Mouse (Mus musculus): Measurements from ENCODE around the gene Aida.
"Not testable (repeated sequence)": the region's sequence is repeated elsewhere in the genome, so short reads cannot be mapped to it uniquely, and the experiment has no call there.

The Aida gene

DNA sequence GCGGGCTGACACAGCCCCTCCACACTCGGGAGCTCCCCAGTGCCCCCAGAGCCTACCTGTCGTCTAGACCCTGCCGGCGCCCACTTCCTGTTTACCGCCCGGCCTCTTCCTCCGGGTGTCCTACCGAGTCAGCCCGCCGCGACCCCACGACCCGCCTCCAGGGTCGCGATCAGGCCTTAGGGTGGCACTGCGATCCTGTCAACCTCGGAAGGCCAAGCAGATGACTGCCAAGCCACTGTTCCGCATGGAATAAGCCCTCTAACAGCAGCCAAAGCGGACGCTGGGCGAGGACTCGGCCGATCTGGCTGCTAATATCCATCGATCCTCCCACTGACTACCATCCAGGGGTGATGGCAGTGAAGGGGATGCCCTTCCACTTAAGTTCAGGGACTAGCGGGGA, at the start of gene Aida:
Aida (plus strand) TSS at position 126 of the 400 bp plus-strand sequence.
- no peak for DNase-seq

DNA sequence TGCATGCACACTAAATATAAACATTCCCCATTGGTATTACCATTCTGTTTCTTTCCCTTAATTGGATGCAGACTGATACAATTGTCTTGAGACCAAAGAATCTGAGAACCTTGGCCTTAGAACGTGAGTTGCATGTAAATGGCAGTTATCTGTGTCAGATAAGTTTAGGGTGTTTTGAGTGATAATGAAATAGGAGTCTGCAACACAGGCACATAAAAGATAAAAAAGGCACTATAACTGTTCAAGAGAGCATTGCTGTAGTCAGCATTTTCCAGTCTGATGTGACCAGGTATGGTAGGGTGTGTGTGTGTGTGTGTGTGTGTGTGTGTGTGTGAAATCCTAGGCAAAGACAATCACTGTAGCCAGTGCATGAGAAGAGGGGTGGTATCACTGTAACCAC, 48.2 kb upstream of the Aida start:
- no peak for DNase-seq

DNA sequence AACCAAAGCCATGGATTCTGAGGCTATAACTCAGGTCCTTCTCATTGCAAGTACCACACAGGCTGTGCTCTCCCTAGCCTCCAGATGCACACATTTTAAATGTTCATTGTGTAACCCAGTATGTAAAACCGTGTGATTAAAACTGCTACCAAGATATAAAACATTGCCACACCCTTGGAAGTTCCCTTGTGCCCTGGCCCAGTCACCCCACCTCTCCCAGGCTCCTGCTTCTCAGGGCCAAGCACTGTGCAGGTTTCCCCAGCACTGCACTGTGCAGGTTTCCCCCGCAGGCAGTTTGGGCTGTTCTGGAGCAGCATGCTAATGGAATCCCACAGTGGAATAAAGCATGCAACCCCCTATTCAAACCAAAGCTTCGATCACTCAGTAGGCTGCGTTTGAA, 45.8 kb upstream of the Aida start:
- DNase-seq = no peak

DNA sequence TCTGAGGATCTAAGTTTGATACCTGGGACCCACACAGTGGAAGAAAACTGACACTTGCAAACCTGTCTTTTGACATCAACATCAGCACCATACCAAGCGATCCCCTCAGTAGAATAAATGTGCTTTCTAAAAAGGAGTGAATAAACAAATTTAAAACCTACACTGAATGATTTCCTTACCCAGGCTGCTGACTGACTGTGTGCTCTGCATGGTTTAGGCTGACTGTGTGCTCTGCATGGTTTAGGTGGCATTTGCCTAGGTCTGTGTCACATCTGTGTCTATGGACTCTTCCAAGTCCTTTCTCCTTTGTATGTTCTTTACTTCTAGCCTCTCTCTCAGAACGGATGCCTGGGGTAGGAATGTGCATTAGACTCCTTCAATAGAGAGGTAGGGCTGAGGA, 44.6 kb upstream of the Aida start:
- no peak for DNase-seq

DNA sequence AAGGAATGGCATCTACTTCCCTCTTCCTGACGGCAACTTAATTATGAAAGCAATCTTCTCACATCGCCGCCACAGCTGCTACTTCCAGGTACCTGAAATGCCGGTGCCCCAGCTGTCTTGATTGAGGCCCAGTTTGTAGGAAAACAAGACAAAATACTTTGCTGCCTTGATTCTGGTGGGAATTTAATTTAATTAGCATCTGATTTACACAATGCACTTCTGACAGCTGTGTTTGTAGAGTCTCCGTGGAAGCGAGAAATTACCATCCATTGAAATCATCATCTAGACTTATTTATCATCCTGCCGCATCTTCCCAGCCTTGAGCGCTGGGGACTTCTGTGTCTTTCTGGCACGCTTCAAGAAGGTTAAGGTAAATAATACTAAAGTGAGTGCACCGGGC, 43.8 kb upstream of the Aida start:
- no peak for DNase-seq

DNA sequence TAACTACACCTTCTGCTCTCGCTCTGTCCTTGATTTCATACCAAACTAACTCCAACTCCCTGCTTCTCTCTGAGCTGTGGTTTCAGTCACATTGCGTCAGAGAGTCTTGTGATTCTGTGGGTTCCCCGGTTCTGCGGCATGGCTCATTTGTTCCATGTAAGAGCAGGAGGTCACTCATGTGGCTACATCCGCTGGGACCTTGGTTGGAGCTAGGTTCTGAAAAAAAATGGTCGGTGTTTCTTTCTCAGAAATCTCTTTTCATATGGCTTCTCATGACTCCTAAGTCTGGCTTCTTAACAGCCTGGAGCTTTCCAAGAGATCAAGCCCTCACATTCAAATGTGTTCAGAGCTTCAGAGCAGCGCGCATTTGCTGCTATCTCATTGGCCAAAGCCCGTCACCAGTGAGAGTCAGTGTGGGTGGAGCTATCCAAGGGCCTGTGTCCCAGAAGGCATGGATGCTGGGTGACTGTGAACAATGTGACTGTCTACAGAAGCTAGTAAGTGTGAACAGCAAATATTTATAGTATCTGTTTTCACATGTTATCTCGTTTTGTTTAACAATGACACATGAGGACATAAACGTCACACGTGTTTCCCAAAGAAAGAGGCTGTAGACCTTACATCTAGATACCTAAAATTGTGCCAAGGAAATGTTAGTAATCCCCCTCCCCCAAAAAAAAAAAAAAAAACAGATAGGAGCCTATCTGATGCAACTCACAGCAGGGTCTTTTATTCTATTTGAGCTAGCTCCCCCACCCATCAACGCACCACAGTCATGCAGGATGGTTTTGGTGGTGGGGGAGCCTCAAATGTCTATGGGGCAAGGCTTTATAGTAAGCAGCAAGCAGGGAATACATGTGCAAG, 32.0 kb upstream of the Aida start:
- DNase-seq = peak; percentile 20

DNA sequence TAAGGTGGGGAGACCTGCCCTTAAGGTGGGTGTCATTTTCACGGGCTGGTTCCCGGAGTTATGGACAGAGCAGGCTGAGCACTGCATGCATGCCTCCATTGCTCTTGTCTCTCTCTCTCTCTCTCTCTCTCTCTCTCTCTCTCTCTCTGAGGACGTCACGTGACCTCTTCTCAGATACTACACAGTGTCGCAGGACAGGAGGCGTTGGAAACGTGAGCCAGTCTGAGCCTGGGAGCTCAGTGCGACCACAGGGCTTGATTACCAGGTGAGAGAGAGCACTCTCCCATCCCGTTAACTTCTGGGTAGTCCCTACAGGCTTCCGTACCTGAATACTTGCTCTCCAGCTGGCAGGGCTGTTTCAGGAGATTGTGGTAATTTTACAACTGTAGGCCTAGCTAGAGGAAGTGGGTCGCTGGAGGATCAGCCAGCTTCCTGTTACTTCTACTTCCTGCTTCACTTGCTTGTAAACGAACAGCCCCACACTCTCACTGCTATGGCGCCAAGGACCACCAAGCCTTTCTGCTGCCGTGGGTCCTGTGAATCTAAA, 30.4 kb upstream of the Aida start:
- no peak for DNase-seq

DNA sequence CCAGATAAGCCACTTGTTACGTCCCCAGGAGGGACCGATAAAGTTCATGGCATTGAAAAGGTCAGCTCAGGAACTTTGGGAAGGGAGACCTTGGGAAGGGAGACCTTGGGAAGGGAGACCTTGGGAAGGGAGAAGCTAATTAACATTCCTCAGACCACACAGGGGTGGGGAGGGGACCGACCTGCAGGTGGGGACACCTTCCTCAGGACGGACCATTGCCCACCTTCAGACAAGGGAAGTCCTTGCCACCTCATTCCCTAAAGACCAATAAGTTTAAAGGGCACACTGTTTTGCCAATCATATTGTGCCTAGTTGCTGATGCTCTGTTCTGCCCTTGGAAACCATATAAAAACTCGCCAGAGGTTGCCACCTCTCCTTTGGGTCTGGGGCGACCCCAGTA, 28.7 kb upstream of the Aida start:
- DNase-seq = no peak

DNA sequence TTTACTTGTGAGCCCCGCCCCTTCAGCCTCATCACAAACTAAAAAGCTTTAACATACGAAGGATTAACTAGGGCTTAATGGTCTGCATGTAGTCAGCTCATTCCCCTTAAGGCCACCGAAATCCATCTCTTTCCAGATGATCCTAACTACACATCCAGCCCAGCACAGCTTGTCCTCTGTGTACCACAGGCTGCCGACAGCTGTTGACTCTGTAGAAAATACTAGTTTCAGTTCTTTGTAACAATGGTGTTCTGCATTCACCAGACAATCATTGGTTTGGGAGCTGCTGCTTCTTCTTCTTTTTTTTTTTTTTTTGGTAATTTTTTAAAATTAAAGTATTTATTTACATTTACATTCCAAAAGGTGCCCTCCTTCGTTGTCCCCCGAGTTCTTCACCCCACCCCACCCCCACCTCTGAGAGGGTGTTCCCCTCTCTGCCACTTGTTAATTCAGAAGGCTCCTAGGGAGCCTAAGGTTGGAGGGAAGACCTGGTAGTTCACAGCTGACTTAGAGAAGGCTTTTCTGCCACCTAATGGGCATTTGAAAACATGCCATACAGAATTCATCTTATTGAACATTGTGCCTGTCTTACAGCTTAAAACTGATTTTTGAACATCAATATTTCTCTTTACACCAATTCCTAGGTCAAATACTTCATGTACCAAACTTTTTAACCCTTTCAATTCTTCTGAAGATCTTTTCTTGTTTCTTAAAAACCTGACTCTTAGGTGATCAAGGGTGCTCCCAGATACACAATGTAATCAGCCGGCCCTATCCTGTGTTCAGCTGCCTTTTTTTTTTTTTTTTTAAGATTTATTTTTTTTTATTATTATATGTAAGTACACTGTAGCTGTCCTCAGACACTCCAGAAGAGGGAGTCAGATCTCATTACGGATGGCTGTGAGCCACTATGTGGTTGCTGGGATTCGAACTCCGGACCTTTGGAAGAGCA, 23.2 kb upstream of the Aida start:
- DNase-seq = peak; percentile 67

DNA sequence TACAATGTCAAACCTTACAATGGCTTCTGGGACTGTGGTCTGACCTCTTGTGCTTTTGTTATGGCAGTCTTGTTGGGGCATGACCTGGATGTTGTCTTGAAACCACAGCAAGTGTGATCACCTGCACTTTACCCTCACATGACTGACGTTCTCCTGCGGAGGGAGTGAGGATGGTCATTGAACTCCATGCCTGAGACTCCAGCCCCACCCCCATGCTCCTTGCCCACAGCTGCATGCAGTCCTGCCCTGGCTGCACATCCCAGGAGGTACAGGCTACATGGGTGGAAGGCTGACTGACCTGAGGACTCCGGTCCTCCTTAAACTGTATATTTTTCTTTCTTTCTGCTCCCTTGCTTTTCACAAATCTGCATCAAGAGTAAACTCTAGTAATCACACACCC, 22.0 kb upstream of the Aida start:
- no peak for DNase-seq

DNA sequence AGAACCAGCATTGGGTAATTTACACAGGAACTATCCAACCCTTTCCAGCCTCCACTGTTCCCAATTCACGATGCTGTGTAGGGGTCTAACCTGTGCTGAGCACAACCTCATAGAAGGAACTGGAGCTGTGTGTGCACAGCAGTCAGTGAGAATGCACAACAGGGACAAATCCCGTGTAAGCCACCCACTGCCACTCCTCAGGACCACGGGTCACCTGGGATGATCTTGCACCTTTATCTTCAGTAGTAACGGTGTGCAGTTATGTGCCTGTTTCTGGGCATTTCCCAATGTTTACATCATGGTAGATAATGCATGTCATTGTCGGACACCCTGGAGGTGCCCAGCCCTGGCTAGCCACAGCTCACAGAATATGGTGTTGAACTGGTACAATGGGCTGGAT, 20.6 kb upstream of the Aida start:
- DNase-seq = no peak

DNA sequence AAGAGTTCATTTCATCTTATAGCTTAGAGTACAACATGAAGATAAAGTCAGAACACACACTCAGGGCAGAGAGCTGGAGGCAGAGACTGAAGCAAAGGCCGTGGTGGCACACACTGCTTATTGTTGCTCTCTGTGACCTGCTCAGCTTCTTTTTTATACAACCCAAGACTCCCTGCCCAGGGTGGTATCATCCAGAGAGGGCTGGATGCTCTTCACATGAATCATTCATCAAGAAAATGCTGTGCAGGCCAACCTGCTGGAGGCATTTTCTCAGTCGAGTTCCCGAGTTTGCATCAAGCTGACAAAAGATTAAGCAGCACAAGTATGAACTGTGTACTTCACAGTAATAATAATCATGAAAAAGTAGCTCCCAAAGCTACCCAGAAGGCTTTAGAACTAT, 8.0 kb upstream of the Aida start:
- DNase-seq = no peak

DNA sequence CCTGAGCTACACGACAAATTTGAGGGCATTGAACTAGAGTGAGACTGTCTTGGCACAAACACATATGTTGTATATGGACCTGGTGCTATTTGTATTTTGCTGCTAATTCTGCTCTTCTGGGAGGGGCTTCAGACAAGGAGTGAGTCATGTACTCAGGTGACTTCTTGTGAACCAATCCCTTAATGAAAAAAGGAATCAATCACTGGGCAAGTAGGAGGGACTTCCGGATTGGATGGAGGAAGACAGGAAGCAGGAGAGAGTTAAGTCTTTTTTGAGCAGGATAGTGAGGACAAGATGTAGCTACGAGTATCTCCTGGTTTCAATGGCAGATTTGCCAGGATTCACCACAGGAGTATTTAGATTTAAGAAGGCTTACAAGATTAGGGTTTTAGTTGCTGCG, 6.8 kb upstream of the Aida start:
- DNase-seq = no peak

DNA sequence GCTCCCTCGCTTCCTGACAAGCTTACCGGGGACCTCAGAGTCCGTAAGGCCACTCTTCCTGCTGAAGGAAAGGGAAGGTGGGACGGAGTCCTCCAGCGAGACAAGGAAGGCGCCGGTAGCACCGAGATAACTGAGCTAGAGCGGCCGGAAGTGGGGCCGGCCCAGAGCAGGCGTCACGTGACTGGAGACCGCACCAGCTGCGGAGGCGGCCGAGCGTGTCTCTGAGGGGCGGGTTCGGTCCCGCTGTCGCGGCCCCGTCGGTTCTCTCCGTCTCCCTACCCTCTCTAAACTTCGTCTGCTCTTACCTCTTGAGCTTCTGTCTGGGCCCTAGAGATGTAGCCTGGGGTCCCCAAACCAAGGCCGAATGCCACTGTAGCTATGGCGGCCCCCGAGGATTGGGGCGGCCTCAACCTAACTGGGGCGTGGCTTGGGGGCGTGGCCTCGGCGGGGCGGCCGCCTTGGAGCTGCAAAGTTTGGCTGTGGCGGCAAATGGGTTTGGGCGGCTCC, 540 bp downstream of the Aida start, which contains the start of gene Brox:
Brox (minus strand) TSS at position 393 of the 507 bp plus-strand sequence.
- DNase-seq = peak; percentile 96

DNA sequence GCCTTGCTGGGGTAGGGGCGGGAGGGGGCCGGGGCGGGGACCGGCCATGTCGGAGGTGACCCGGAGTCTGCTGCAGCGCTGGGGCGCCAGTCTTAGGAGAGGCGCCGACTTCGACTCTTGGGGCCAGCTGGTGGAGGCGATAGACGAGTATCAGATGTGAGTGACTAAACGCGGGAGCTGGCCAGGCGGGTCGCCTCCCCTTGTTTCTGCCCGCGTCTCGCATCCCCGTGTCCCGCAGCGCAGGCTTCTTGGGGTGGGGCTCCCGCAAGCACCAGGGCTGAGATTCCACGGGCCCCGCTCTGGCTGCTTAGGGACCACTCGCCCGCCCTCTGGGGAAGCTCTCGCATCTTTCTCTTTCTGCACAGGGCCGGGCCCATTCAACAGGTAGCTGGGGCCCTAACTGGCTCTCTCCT, 1.1 kb downstream of the Aida start:
- no peak for DNase-seq

DNA sequence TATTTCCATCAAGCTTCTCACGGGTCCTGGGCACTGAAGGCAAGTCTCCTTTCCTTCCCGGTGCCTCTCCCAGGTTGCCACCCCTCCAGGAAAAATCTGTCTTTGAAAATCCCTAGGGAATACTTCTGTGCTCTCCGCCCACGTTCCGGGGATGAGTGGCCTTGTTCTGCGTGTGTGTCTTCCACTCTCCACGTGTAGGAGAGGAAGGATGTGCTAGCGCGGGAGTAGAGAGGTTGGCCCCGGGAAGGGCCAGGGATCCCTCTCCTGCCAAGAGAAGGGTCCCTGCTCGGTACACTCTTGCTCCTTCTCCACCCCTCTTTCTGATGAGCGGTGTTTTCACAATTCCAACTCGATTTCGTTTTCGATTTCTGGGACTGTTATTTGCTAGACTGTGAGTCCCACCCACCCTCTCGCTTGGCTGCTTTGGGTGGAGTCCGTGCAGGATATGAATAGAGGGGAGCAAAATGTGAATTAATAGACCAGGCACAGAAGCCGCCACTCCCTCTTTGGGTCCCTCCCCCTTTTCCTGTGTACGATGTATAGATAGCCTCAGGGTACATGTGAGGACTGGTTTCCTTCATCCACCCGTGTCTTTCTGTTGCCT, 1.6 kb downstream of the Aida start:
- DNase-seq = peak; percentile 48

DNA sequence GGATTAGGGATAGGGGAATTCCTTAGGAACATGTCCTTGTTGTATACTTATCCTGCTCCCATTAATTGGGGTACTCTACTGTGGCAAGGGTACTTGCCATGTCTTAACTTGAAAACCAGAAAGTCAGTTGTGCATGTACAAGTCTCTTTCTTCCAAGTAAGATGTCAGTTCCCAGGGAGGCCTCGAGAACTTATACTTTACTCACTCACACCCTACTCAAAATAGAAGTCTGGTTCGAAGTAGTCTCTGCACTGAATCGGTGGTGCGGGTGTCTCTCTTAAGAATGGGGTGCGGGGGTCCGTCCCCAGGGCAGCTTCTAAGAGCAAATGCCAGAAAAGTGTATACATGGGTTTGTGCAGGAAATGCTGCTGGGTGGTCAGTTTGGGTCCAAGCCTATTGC, 2.8 kb downstream of the Aida start:
- peak; percentile 89 for DNase-seq

DNA sequence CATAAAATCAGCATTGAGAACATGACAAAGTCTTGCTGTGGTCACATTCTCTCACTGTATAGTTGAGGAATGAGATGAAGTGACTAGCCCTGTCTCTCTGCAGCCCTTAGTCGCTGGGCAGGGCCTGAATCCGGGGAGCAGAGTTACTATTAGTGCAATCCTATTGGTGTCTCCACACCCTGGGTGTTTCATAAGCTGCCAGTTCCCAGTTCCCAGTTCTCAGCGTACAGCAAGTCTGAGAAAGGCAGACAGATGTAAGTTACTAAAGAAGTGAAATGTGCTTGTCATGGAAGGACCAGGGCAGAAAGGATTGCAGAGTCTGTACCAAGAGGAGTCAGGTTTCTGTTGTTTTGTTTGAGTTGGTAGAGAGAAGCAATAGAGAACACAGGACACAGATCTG, 11.2 kb downstream of the Aida start:
- DNase-seq = no peak

DNA sequence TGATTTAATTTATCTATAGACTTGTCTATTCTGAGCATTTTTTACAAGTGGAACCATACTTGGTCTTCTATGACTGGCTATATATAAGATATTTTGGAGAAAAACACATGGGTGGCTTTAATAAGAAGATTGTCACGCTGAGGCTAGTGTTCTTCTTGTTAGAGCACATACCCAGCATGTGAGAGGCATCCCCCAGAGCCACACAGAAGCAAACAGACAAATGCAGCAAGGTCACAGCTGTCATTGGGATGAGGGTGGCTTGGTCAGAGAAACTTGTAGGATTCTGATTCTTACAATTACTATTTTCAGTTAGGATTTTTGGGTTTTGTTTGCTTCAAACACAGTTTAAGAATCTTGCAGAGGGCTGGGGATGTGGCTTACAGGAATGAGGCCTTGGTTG, 12.1 kb downstream of the Aida start:
- no peak for DNase-seq

DNA sequence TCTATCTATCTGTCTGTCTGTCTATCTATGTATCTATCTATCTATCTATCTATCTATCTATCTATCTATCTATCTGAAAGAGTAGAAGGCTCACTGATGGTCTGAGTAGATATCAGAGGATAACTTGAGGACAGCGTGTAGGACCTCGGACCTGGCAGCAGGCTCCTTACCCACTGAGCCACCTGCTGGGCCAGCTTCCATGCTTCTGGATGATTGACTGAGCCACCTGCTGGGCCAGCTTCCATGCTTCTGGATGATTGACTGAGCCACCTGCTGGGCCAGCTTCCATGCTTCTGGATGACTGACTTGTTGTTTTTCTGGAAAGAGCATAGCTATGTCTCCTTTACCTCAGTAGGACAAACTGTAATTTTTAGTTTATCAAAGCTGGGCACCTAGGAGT, 13.2 kb downstream of the Aida start:
- DNase-seq = not testable (repeated sequence)

DNA sequence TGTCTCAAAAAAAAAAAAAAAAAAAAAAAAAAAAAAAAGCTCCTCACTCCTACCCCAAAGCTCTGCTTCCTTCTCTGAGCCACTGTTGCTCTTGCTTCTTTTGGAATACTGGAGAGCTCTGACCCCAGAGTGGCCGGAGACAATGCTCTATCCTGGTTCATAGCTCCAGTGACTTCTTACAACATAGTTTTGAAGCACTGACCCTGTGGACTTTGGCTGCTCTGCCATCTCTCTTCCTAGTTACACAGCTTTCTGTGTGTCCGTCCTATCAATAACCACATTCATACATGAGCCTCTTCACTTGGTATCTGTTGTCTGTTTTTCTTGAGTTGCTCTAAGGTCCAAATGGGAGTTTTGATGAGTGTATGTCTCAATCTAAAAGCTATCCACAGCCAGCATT, 15.7 kb downstream of the Aida start:
- DNase-seq = no peak

DNA sequence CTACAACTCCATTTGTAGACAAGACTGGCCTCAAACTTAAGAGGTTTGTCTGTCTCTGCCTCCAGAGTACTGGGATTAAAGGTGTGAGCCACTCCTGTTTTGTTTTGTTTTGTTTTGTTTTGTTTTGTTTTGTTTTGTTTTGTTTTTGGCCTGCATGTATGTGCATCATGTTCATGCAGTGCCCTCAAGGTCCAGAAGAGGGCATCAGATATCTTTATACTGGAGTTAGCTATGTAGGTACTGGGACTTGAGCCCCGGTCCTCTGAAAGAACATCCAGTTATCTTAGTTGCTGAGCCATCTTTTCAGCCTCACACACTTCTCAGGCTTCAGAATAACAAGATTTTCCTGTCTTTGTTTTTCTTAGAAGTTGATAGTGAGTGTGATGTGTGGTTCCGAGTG, 19.4 kb downstream of the Aida start:
- DNase-seq = peak; percentile 21

DNA sequence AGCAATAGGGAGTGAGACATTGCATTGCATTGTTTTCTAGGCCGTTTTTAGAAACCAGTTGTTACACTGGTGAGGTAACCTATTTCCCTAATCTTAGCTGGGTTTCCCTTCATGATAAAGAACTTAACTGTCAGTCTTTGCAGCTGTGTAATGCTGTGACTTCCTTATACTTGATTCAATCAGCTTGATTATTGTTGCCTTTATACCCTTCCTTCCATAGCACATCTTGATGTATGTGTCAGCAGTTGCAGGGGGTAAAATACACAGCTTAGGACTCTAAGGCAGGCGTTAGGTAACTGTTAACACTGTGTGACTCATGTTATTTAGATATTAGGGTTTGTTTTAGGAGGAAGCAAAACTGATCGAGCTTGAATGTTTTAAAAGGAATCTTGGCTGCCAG, 24.3 kb downstream of the Aida start:
- DNase-seq = no peak

Measured in retina, postnatal 1 day (tissue).